Mouse (Mus musculus) brain, embryonic 14.5 days (tissue): ENCODE data around the gene Timm50. TPM values are rescaled to one million over a fixed set of nuclear protein-coding genes. Genes with fewer than 3 reads are reported as not detected.

Experiments
- DNase-seq: peaks from one replicate; pipeline ENCODE4 v3.0.0-alpha.2; 2011; ENCODE audit warnings: low read depth
- CTCF ChIP-seq: fragments of 200-500 bp; IDR thresholded peaks from 2 replicates; pipeline ENCODE4 v1.5.1; 2012; ENCODE audit warnings: inconsistent platforms, mild to moderate bottlenecking, moderate library complexity, borderline replicate concordance; ENCODE audit not compliant: insufficient read depth, insufficient read length; ENCODE audit errors: extremely low read depth
- POLR2A ChIP-seq: fragments of 200-500 bp; IDR thresholded peaks from 2 replicates; pipeline ENCODE4 v1.6.1; 2012; ENCODE audit warnings: mild to moderate bottlenecking, inconsistent platforms, borderline replicate concordance; ENCODE audit not compliant: poor library complexity, insufficient read depth, insufficient read length, severe bottlenecking; ENCODE audit errors: extremely low read depth
- polyA plus RNA-seq: library from polyadenylated mRNA; depleted of rRNA; stranded (reverse); fragments of >200 nt; gene quantifications from 2 replicates; pipeline ENCODE4 v1.2.3, GENCODE M21; 2012; rRNA removed

Gene Timm50
- polyA plus RNA-seq, 1 experiment = 105 TPM

DNA sequence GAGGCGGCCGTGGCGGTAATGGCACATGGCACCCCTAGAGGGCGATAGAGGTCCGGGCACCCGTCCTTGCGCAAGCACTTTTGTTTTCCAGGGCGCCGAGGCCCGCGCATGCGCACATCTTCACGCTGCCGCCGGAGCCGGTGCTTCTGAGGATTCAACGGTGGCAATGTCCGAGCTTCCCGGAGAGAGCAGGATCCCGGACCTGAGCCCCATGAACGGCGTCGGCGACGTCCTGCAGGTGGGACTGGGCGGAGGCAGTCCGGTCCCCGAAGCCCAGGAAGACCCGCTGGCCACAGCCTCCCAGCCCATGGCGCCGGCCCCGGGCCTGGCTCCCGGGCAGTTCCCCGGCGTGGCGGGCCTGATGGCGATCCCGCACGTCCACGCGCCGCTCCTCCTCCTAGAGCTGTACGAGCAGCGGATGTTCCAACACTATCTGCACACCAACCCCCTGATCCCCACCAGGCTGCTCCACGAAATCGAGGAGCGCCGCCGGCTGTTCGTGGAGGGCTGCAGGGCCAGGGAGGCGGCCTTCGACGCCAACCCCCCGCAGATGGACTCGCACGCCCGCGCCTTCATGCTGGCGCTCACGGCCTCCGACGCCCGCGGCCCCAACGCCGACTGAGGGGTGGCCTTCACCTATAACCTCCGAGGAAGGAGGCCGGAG is 34.1 kb downstream of the Timm50 start, which contains the start of gene Eid2b:
Eid2b (plus strand) TSS at position 125 of the 664 bp plus-strand sequence.
- TF ChIP-seq POLR2A (peak; percentile 50; the same call in 1 of the 2 replicates), CTCF (peak; percentile 94)
- DNase-seq = peak; percentile 98

- no peak for TF ChIP-seq POLR2A
- no peak for TF ChIP-seq CTCF
- no peak for DNase-seq
These were observed 34.6 kb downstream of the Timm50 start for GRCm38 (mm10) chr7:28277237-28277614.

DNA sequence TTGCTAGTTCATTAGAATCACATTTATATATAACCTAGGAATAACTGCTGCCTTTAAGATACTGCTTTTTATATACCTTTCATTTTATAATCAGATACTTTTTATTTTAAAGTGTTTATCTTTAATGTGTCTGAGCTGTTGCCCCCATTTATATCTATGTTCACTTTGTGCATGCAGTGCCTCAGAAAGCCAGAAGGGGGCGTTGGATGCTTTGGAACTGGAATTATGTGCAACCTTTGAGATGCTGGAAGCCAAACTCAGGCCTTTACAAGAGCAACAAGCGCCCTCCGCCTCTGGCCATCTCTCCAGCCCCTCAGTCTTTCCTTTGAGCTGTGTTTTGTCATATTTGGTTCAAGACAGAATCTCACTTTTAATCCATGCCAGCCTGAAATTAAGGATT is 40.1 kb downstream of the Timm50 start:
- no peak for TF ChIP-seq POLR2A
- TF ChIP-seq CTCF = peak; percentile 39; the same call in 1 of the 2 replicates
- DNase-seq = no peak

- no peak for DNase-seq
- TF ChIP-seq CTCF = peak; percentile 46; the same call in 1 of the 2 replicates
- TF ChIP-seq POLR2A = no peak
These were observed 42.5 kb downstream of the Timm50 start for GRCm38 (mm10) chr7:28269355-28269754.

- no peak for DNase-seq
- TF ChIP-seq CTCF (no peak), POLR2A (no peak)
These were observed 43.3 kb downstream of the Timm50 start for GRCm38 (mm10) chr7:28268576-28268975.

DNA sequence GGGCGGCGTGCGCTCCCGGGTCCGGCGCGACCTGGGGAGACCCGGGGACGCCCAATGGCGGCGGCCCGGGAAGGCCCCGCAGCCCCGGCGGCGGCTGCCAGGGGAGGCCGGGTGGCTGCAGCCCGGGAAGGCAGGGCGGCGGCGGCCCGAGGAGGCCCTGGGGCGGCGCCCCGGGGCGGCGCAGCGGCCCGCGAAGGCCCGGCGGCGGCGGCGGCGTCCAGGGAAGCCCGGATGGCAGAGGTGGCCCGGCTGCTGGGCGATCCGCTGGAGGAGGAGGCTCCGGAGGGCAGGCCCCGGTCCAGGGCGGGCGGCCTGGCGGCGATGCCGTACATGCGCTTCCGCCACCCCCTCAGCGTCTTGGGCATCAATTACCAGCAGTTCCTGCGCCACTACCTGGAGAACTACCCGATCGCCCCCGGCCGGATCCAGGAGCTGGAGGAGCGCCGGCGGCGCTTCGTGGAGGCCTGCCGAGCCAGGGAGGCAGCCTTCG is 43.8 kb downstream of the Timm50 start:
- peak; percentile 65 for DNase-seq
- no peak for TF ChIP-seq CTCF
- no peak for TF ChIP-seq POLR2A

DNA sequence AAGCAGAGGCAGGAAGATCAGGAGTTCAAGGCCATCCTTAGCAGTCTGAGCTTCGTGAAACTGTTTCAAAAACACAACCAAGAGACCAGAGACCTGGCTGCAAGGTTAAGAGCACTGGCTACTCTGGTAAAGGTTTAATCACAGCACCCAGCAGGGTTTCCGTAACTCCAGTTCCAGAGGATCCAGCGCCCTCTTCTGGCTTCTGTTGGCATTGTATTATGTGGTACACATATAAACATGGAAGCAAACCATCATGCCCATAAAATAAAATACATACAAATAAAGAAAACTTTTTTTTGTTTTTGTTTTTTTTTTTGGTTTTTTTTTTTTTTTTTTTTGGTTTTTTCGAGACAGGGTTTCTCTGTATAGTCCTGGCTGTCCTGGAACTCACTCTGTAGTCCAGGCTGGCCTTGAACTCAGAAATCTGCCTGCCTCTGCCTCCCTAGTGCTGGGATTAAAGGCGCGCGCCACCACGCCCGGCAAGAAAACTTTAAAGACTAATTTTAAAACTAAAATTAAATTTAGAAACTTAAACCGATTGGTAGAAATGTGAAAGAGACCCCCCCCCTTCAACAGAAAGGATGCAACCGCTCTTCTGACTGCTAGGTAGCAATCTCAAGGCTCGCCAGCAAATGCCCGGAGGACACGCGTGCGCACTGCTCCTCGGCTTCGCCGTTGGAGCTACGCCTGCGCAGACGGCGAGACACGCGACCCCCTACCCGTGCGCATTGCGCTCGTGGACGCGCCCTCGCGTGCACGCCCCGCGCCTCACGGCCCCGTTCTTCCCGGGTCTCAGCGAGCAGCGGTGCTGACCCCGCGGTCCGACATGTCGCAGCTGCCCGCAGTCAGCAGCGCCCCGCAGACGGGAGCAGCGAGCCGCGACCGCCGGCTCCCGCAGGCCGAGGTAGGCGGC is 44.5 kb downstream of the Timm50 start, which contains the start of gene Eid2:
Eid2 (plus strand) TSS at position 753 of the 913 bp plus-strand sequence.
- DNase-seq = peak; percentile 97
- TF ChIP-seq POLR2A (peak; percentile 95), CTCF (no peak)

- TF ChIP-seq CTCF (no peak), POLR2A (no peak)
- DNase-seq = no peak
These were observed 46.5 kb downstream of the Timm50 start for GRCm38 (mm10) chr7:28265391-28265790.

GRCm38 (mm10) chr7:28263786-28264185 is 48.1 kb downstream of the Timm50 start:
- TF ChIP-seq CTCF = no peak; the same call in 1 of the 2 replicates
- no peak for TF ChIP-seq POLR2A
- peak; percentile 57 for DNase-seq

GRCm38 (mm10) chr7:28262861-28263260 is 49.0 kb downstream of the Timm50 start:
- DNase-seq = no peak
- no peak for TF ChIP-seq CTCF
- no peak for TF ChIP-seq POLR2A

Other genes with a start within 250 kb of the Timm50 start
- gene Fcgbp, start 240.8 kb downstream of the Timm50 start, polyA plus RNA-seq = 0.20 and 0.22 TPM in 2 replicates
- gene 9530053A07Rik, start 182.6 kb downstream of the Timm50 start, polyA plus RNA-seq = 0.04 and 0.05 TPM in 2 replicates
- gene Fbl, start 142.4 kb downstream of the Timm50 start, polyA plus RNA-seq = 177 and 202 TPM in 2 replicates
- 40.1 and 43.3 TPM in 2 replicates for gene Dyrk1b, start 132.6 kb downstream of the Timm50 start, polyA plus RNA-seq
- gene Eid2, start 44.2 kb downstream of the Timm50 start, polyA plus RNA-seq = 62.0 and 63.2 TPM in 2 replicates
- gene Eid2b, start 34.3 kb downstream of the Timm50 start, polyA plus RNA-seq = 40.9 and 46.6 TPM in 2 replicates
- 0.50 and 0.81 TPM in 2 replicates for gene Selenov, start 20.9 kb downstream of the Timm50 start, polyA plus RNA-seq
- 30.3 and 43.3 TPM in 2 replicates for gene Dll3, start 9.8 kb downstream of the Timm50 start, polyA plus RNA-seq
- gene Supt5, start 26.7 kb upstream of the Timm50 start, polyA plus RNA-seq = 103 and 118 TPM in 2 replicates
- 1,173 and 1,238 TPM in 2 replicates for gene Rps16, start 38.6 kb upstream of the Timm50 start, polyA plus RNA-seq
- 20.2 and 35.0 TPM in 2 replicates for gene Plekhg2, start 60.5 kb upstream of the Timm50 start, polyA plus RNA-seq
- 4.1 and 4.3 TPM in 2 replicates for gene Zfp36, start 68.2 kb upstream of the Timm50 start, polyA plus RNA-seq
- gene Med29, start 80.6 kb upstream of the Timm50 start, polyA plus RNA-seq = 46.5 and 57.7 TPM in 2 replicates
- 95.0 and 105 TPM in 2 replicates for gene Paf1, start 80.9 kb upstream of the Timm50 start, polyA plus RNA-seq
- 2.8 and 3.3 TPM in 2 replicates for gene Gmfg, start 125.4 kb upstream of the Timm50 start, polyA plus RNA-seq
- 61.1 and 87.9 TPM in 2 replicates for gene Lrfn1, start 139.9 kb upstream of the Timm50 start, polyA plus RNA-seq
- not detected in 2 replicates for gene Ifnl2, start 198.4 kb upstream of the Timm50 start, polyA plus RNA-seq
- gene Ifnl3, start 210.8 kb upstream of the Timm50 start, polyA plus RNA-seq = not detected in 2 replicates
- gene Sycn, start 228.8 kb upstream of the Timm50 start, polyA plus RNA-seq = not detected in 2 replicates
- gene Nccrp1, start 235.2 kb upstream of the Timm50 start, polyA plus RNA-seq = 0.08 and 0.11 TPM in 2 replicates